Mouse (Mus musculus) brain, embryonic 18.5 days (tissue): ENCODE results near the gene Ccdc122.

ENCODE experiments used
- DNase-seq: peaks from one replicate; pipeline ENCODE4 v3.0.0-alpha.2; 2012; ENCODE audit warnings: low read depth, low spot score

The Ccdc122 gene

DNA sequence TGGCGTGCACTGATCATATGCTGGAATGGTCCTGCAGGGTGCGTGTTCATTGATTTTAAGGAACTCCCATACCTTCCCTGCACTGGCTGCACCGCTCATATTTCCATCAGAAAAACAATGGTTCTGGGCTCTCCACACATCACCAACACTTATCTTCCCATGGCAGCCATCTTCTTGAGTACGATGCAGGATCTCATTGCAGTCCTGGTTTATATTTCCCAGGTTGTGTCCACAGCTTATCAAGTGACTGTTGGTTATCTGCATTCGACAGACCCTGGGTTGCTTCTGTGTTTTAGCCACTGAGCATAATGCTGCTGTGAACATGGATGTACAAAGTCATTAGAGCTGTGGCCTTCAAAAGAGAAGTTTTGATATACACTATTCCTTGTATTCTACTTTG, 94.0 kb downstream of the Ccdc122 start:
- DNase-seq, result no peak

DNA sequence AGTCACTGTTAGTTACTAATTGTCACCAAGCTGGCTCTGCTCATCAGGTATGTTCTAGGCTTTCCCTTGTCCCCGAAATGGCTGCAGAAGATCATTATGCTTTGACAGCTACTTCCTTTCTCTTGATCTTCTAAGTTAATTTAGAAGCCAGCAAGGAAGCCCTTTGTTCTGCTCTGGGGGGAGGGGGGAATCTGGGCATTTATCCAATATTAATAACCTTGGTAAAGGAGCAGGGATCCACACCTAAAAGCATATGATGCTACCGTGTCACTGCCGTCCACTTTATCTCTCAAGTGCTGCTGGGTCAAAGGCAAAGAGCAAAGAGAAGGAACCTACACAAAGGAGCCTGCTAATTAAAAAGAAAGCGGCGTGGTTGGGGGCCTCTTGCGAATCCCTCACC, 100.4 kb downstream of the Ccdc122 start:
- no peak for DNase-seq

DNA sequence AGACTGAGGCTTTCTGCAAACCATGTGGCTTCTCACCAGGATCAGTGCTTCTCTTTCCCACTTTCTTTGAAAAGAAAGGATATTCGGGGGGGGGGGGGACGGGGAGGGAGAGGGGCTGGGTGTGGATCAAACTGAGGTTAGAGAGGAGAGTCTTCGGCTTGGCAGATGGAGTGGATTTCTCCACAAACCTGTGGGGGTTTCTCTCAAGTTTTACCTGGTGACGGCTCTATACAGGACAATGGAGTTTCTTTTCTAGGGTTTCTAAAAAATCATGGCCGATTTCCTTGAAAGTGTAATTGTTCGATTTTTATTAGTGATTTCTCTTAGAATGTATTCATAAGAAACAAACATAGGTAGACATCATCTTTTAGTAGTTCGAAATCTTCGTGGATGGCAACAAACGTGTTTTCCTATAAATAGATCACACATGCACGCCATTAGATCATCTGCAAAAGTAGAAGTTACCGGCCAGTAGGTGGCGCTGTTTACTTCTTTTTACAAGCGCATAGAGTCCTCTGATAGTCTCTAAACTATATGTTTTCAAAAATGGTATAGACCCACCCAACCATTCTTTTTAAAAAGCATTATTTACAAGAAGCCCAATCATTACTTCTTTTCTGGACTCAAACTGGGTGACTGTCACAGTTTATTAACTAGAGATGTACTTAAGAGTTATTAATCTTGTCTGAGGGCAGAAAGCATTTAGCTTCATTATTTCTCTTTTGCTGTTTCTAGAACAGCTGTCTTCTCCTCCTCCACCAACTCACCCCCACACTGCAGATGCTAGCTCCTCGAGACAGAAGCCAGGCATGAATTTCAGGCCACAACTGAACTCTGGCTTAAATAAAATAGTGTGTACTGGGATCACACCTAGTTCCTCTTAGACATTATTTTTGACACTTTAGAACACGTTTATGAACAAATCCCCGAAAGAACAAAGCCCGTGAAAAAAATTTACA, 105.0 kb downstream of the Ccdc122 start:
- peak; percentile 76 for DNase-seq

DNA sequence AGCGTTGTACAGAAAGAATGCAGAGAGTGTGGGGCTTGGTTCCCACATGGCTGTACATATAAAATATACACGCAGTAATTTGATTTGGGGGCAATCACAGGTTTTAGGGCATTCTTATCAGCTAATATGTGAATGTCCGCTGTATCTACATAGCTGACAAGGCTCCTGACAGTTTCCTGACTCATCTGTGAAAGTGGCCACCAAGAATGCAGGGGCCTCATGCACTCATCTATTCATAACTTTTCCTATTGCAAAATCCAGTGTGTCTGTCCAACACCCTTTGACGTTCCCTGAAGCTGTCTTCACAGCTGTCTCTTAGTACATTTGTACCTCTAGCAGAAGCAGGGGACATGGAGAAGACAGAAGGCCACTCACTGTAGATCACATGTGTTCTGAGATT, 108.5 kb downstream of the Ccdc122 start:
- no peak for DNase-seq

DNA sequence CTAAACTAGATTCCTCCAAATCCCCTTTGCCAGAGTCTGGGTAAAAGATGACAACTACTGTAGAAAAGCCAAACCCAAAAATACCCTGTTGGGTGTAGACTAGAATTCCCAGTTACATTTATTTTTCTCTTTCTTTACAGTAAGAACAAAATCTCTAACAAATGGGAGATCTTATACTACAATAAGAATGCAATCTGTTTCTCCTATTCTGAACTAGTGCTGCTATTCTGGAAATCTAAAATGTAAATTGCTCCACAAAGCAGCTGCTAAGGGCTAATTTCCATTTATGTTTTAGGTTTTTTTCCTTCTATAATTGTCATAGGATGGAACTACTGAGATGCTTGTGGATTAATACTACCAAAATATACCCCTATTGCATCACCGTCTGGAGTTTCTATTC, 111.1 kb downstream of the Ccdc122 start:
- DNase-seq, result no peak

DNA sequence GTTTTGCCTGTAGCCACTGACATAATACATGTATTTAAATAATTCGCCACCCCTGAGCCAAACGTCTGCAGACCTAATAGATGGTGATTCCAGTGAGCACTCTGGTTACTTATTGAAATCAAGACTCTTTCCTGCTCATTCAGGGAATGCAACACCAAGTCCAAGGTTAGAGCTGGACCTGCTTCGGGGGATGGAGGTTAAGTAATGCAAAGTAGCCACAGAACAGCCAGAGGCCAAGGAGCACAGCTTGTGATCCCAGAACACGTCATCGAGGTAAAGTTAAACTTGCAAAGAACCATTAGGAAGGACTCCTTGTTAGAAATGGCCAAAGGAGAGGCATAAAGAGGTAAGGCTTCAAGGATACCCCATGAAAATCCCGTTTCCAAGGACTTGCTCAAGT, 114.0 kb downstream of the Ccdc122 start:
- no peak for DNase-seq

DNA sequence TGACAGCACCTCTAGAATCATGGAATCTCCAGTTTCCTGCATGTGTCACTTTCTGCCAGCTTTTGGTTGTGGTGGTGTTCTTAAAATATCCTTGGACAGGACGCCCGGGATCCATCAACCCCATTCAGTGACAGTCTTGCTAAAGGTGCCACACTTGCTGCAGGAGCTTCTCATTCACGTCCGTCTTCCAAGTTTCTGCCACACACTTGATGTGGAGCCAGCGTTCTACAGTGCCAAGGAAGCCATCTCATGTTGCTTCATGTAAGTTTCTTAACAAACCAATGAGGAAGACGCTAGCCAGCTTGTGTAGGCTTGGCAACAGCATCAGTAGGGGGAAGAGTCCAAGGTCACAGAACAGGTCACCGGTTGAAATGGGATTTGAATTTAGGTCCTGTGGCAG, 114.9 kb downstream of the Ccdc122 start:
- no peak for DNase-seq

DNA sequence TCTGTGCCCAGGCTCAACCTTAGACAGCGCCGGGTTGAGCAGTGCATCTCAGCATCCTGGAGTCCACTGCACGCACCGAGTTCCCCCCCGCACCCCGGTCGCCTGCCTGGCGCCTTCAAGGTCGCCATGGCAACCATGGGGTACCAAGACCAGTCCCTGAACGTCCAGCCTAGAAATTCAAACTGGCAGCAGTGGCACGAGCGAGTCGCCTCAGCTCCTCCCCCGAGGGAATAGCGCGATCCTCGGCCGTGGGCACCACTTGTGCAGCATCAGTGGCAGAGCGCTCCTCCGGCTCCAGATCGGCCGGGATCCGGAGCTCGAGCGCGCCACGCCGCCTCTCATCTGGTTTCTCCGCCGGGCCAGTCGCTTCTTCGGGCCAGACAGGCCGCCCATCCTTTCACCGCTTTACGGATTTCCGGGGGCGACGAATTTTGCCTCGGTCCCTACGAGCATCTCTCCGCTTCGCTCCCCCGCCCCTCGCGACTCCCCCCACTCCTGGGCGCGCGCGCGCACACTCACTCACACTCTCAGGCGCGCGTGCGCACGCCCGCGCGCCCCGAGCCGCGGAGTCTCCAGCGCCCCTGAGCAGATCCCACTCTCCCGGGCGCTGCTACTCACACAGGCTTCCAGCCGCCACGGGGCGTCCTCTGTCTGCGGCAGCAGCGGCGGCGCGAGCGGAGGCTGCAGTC, 119.8 kb downstream of the Ccdc122 start, which contains the start of gene Enox1:
TSS of gene Enox1 (plus strand) at position 542 of the 689 bp plus-strand sequence.
- peak; percentile 88 for DNase-seq

DNA sequence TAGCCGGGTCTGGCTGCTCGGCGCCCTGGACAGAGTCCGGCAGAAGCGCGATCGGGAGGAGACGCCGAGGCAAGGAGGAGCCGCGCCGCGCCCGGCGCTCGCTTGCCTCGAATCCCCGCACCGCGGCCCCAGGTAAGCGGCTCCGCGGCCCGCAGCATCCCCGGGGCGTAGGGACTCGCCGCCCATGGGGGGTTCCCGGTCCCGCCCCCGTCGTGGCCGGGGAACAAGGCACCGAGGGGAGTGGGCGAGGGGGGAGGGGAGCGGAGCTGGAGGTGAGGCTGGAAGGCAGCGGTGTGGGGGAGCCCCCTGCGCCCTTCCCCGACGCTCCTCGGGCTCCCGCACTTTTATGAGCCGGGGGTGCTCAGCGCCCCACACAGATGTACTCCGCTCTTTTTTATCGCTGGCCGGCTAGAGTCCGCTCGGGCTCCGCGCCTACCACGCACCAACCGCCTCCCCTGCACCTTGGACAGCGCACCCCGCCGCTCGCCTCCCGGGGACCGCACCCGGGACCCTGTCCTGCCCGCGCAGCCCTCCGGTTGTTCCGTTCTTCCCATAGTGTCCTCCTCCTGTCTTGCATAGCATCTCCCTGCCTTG, 120.4 kb downstream of the Ccdc122 start:
- DNase-seq, result no peak

DNA sequence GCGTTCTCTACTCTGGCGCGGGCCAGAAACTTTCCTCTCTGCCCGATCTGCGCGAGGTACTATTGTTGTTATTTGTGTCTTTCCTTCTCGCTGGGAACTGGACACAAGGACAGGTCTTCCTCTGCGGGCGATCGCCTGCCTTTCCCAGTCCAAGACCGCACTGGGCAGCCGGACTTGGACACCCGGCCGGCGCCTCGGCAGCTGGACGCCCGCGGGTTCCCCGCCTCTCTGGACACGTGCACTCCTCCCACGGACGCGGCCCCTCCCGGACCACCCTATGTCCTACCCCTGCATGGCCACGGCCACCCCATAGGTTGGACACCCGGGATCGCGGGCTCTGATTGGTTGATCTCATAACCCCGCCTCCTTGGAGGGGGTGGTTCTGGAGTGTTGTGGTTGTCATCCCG, 120.9 kb downstream of the Ccdc122 start:
- peak; percentile 61 for DNase-seq

DNA sequence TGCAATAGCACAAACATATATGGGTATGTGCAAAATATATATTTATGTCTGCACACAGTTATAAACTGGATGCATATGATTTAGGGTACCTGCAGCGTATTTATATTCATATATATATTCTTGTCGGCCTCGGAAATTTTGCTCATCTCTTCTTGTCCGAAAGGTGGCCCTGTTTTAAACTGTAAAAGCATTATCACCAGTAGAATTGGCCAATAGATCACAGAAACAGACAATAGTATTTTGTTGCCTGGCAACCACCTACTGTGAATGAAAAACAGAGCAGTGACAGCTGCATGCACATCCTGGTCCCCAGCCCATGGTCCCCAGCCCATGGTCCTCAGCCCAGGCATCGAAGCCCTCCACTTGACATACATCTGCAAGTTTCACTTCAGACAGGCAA, 122.8 kb downstream of the Ccdc122 start:
- DNase-seq, result no peak
